Mouse (Mus musculus) embryo, embryonic 11.5 days (tissue): ENCODE results near the gene Senp7.
A peak's percentile ranks its signal among the peaks of the same experiment; 100 is the strongest.
"Not testable (repeated sequence)": the region's sequence is repeated elsewhere in the genome, so short reads cannot be mapped to it uniquely, and the experiment has no call there.

ENCODE experiments used
- DNase-seq: peaks from one replicate; pipeline ENCODE4 v3.0.0-alpha.2; 2012; ENCODE audit warnings: low read depth, low spot score

The Senp7 gene

GRCm38 (mm10) chr16:56134149-56134548 lies 86.0 kb downstream of the Senp7 start:
- no peak for DNase-seq

GRCm38 (mm10) chr16:56137672-56138071 lies 89.5 kb downstream of the Senp7 start:
- DNase-seq = not testable (repeated sequence)

DNA sequence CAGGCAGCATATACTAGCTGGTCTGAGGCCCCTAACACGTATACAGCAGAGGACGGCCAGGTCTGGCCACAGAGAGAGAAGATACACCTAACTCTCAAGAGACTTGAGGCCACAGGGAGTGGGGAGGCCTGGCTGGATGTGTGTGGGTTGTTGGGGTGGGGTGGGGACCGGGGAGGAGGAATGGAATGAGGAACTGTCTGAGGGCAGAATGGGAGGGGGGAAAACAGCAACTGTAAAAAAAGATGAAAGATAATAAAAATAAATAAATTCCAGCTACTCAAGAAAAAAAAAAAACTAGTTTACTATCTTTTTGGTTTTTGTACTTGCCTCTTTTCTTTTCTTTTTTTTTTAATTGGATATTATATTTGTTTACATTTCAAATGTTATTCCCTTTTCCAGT lies 91.8 kb downstream of the Senp7 start:
- no peak for DNase-seq

DNA sequence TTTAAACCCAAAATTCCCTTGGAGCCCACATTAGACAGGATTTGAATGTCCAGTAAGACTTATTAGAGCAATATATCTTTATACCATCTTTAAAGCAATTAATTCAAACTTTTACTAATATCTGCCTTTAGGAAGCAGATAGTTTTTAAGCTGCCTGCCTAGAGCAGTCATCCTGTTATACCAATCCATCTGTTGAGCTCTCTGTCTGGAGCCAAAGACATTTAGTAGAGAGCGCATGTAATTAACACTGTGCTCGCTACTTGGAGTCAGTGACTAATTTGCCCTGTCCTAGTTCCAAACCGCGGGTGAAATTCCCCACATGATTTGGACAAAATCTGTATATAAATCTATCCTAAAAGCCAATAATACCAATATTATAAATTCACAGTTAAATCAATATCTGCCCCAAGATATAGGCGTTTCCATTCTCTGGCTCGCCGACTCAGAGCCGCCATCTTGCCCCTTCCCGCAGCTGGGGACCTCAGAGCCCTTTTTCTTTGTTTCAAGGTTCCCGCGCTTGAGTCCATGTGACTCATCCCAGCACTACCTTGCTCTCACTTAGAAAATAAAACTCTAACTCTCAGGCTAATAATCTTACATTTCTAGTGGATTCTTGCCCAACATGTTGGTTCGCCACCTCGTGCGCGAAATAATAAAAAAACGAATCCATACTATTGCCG lies 96.9 kb downstream of the Senp7 start:
- DNase-seq = no peak

GRCm38 (mm10) chr16:56147679-56148078 lies 99.5 kb downstream of the Senp7 start:
- no peak for DNase-seq

- DNase-seq = no peak
These were observed 115.3 kb downstream of the Senp7 start for GRCm38 (mm10) chr16:56163466-56163865.

GRCm38 (mm10) chr16:56170247-56170646 lies 122.1 kb downstream of the Senp7 start:
- DNase-seq = no peak

GRCm38 (mm10) chr16:56175867-56176581 lies 127.9 kb downstream of the Senp7 start:
- peak; percentile 4 for DNase-seq

DNA sequence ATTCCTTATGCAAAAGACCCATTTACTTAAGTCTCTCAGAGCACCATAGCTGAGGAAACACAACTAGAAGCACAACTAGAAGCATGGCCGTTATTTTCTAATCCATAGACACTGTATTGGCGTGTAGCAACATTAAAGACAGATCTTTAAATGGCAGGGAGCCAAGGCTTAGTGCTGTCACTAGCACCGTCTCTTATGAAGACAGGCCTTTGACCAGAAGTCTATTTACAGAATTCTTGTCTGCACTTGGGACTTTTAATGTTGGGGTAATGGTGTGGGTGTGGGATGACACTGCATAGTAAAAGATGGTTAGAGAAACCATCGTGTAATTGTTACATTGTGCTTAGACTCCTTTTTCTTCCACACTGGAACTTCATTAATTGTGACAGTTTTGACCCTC lies 138.7 kb downstream of the Senp7 start:
- DNase-seq = no peak

DNA sequence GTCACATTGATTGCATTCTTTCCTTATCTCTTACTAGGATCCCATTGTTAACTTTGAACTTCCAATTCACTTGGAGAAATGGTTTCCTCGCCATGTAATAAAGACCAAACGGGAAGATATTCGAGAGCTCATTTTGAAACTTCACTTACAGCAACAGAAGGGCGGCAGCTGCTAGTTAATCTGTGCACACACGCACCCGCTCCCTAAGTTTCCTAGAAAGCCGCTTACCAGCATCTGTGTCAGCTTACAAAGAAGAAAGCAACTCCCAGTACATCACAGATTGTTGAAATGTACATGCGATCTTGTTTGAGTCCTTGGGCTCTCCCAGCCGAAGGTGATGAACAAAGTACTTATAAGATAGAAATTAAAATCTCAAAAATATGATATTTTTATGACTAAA lies 140.1 kb downstream of the Senp7 start:
- DNase-seq = no peak

DNA sequence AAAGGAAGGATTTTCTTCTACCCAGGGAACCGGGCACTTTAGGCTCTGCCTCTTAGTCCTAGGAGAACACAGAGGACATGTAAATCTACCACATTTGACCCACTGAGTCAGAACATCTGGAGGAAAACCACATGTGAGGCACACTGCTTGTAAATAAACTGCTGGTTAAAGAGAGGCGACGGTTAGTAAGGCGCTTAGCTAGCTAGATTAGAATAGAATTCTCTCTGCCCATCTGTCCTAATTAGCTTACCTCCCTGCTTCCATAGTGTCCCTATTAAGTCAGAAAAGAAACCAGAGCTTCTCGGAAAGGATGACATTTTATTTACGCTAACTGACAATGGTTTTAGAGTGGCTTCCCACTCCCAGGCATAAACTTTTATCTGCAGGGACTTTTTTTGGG lies 155.9 kb downstream of the Senp7 start, which contains the start of gene Impg2:
Gene Impg2, plus strand, starts transcription at position 263 of the 400 bp plus-strand sequence.
- no peak for DNase-seq

DNA sequence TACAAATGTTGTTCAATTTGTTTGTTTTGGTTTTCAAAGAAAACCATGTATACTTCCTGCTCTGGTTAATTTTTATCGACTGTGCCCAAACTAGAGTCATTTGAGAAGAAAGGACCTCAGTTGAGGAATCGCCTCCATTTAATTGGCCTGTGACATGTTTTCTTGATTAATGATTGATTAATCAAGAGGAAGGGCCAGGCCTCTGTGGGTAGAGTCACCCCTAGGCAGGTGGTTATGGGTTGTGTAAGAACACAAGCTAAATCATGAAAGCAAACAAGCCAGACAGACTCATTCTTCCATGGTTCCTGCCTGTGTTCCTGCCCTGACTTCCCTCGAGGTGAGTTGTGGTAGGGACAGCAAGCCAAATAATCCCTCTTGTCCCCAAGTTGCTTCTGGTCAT lies 164.6 kb downstream of the Senp7 start:
- DNase-seq = no peak

DNA sequence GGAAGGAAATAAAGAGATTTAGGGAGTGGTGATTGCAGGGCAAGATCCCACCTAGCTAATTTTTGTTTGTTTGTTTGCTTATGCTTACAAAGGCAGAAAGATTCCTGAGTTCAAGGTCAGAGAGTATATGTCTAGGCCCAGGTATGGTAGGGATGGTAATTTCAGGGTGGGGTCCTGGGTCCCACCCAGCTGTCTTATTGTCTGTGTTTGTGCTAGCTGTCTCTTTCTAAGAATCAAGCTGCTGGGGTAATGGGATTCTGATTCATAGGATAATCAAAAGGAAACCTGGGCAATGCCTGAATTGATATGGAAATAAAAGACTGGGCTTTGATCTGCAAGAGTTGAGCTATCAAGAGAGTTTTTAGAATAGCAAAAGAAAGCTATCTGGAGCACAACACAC lies 179.5 kb downstream of the Senp7 start:
- no peak for DNase-seq

- no peak for DNase-seq
These were observed 181.3 kb downstream of the Senp7 start for GRCm38 (mm10) chr16:56229455-56229854.

- DNase-seq = no peak
These were observed 183.2 kb downstream of the Senp7 start for GRCm38 (mm10) chr16:56231300-56231699.

DNA sequence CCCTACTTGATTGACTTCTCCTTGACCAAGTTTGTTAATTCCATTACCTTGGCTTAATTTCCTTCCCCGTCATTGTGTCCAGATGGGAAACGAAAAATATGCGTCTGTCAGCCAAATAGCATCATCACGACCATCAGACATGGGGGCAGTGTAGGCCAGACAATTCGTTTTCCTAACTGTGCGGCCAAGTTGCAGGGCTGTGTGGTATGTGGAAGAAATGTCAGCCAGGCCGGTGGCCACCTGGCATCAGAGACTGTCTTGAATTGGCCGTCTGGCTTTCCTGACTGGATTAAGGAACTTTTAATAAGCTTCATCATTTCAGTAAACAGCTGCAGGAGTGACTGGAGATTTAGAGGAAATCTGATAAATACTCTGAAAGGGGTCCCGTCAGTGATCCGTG lies 184.6 kb downstream of the Senp7 start:
- DNase-seq = no peak
